Mouse (Mus musculus): ENCODE data around the gene Gtf2h4. TPM values are rescaled to one million over a fixed set of nuclear protein-coding genes. Genes with fewer than 3 reads are reported as not detected.

Gtf2h4 gene
- polyA plus RNA-seq, 1 experiment from 2014 or later: 31.1 TPM

GRCm38 (mm10) chr17:35639352-35639751 lies 34.2 kb downstream of the Gtf2h4 start:
- Histone ChIP-seq H3K4me2 (peak overlapping the region; percentile 50), H3K9ac (ENCODE audit: low read depth, low read length) (no peak overlapping the region), H3K27me3 (ENCODE audit: control insufficient read depth, insufficient read depth, low read length) (peaks cover 22% of the 10 kb centered on the region), H3K4me3 (ENCODE audit: low read depth, low read length) (no peak overlapping the region), H3K4me1 (ENCODE audit: control insufficient read depth, insufficient read depth, low read length) (peaks cover 10% of the 10 kb centered on the region; the same call in 1 of the 2 replicates), H3K27ac (ENCODE audit: low read depth, low read length) (no peak overlapping the region), H3K36me3 (ENCODE audit: control insufficient read depth, insufficient read depth, low read length) (no peaks in the 10 kb centered on the region), H3K9me3 (replicated peaks; ENCODE audit: control insufficient read depth, low read length) (no peaks in the 10 kb centered on the region)
- no peak for ATAC-seq (replicated peaks; ENCODE audit: insufficient number of reproducible peaks, low FRiP score, low TSS enrichment)
- WGBS (ENCODE audit: insufficient replicate concordance): 37% methylated on average over 6 of the region's 6 CpGs

- peaks cover 16% of the 10 kb centered on the region for H3K27me3 ChIP-seq (ENCODE audit: control insufficient read depth, insufficient read depth, low read length)
- H3K36me3 ChIP-seq (ENCODE audit: control insufficient read depth, insufficient read depth, low read length): no peaks in the 10 kb centered on the region
- H3K9me3 ChIP-seq (replicated peaks; ENCODE audit: control insufficient read depth, low read length): no peaks in the 10 kb centered on the region
- no peak overlapping the region for H3K9ac ChIP-seq (ENCODE audit: low read depth, low read length)
- H3K27ac ChIP-seq (ENCODE audit: low read depth, low read length): no peak overlapping the region
- H3K4me3 ChIP-seq (ENCODE audit: low read depth, low read length): no peak overlapping the region
- peaks cover 10% of the 10 kb centered on the region; the same call in 1 of the 2 replicates for H3K4me1 ChIP-seq (ENCODE audit: control insufficient read depth, insufficient read depth, low read length)
- 19% methylated on average over 14 of the region's 14 CpGs for WGBS (ENCODE audit: insufficient replicate concordance)
- peak overlapping the region; percentile 50 for H3K4me2 ChIP-seq
- ATAC-seq (replicated peaks; ENCODE audit: insufficient number of reproducible peaks, low FRiP score, low TSS enrichment): peak; percentile 77
Measured at GRCm38 (mm10) chr17:35638475-35639190, 34.9 kb downstream of the Gtf2h4 start.

- H3K4me1 ChIP-seq (ENCODE audit: control insufficient read depth, insufficient read depth, low read length): peaks cover 10% of the 10 kb centered on the region; the same call in 1 of the 2 replicates
- no peak overlapping the region for H3K4me2 ChIP-seq
- H3K9ac ChIP-seq (ENCODE audit: low read depth, low read length): no peak overlapping the region
- H3K27me3 ChIP-seq (ENCODE audit: control insufficient read depth, insufficient read depth, low read length): peaks cover 4% of the 10 kb centered on the region
- no peaks in the 10 kb centered on the region for H3K9me3 ChIP-seq (replicated peaks; ENCODE audit: control insufficient read depth, low read length)
- 32% methylated on average over 5 of the region's 5 CpGs for WGBS (ENCODE audit: insufficient replicate concordance)
- ATAC-seq (replicated peaks; ENCODE audit: insufficient number of reproducible peaks, low FRiP score, low TSS enrichment): no peak
- H3K4me3 ChIP-seq (ENCODE audit: low read depth, low read length): no peak overlapping the region
- H3K36me3 ChIP-seq (ENCODE audit: control insufficient read depth, insufficient read depth, low read length): no peaks in the 10 kb centered on the region
- H3K27ac ChIP-seq (ENCODE audit: low read depth, low read length): no peak overlapping the region
Measured at GRCm38 (mm10) chr17:35636363-35636762, 37.2 kb downstream of the Gtf2h4 start.

GRCm38 (mm10) chr17:35635699-35636111 lies 37.8 kb downstream of the Gtf2h4 start:
- Histone ChIP-seq H3K4me1 (ENCODE audit: control insufficient read depth, insufficient read depth, low read length) (peaks cover 10% of the 10 kb centered on the region; the same call in 1 of the 2 replicates), H3K9ac (ENCODE audit: low read depth, low read length) (0 out of 2 replicates have a peak overlapping the region, but pooled peaks have one; percentile 43), H3K36me3 (ENCODE audit: control insufficient read depth, insufficient read depth, low read length) (no peaks in the 10 kb centered on the region), H3K4me2 (peak overlapping the region; percentile 71), H3K27ac (ENCODE audit: low read depth, low read length) (0 out of 2 replicates have a peak overlapping the region, but pooled peaks have one; percentile 10), H3K4me3 (ENCODE audit: low read depth, low read length) (peak overlapping the region; percentile 37), H3K27me3 (ENCODE audit: control insufficient read depth, insufficient read depth, low read length) (peaks cover 3% of the 10 kb centered on the region), H3K9me3 (replicated peaks; ENCODE audit: control insufficient read depth, low read length) (no peaks in the 10 kb centered on the region)
- no peak for ATAC-seq (replicated peaks; ENCODE audit: insufficient number of reproducible peaks, low FRiP score, low TSS enrichment)
- 3% methylated on average over 15 of the region's 15 CpGs for WGBS (ENCODE audit: insufficient replicate concordance)

GRCm38 (mm10) chr17:35635202-35635601 lies 38.3 kb downstream of the Gtf2h4 start:
- H3K36me3 ChIP-seq (ENCODE audit: control insufficient read depth, insufficient read depth, low read length): no peaks in the 10 kb centered on the region
- H3K27me3 ChIP-seq (ENCODE audit: control insufficient read depth, insufficient read depth, low read length): peaks cover 3% of the 10 kb centered on the region
- H3K4me2 ChIP-seq: no peak overlapping the region
- no peak overlapping the region for H3K27ac ChIP-seq (ENCODE audit: low read depth, low read length)
- WGBS (ENCODE audit: insufficient replicate concordance): 75% methylated on average over 3 of the region's 3 CpGs
- H3K4me3 ChIP-seq (ENCODE audit: low read depth, low read length): no peak overlapping the region
- H3K9me3 ChIP-seq (replicated peaks; ENCODE audit: control insufficient read depth, low read length): no peaks in the 10 kb centered on the region
- no peak for ATAC-seq (replicated peaks; ENCODE audit: insufficient number of reproducible peaks, low FRiP score, low TSS enrichment)
- H3K4me1 ChIP-seq (ENCODE audit: control insufficient read depth, insufficient read depth, low read length): peaks cover 10% of the 10 kb centered on the region; the same call in 1 of the 2 replicates
- H3K9ac ChIP-seq (ENCODE audit: low read depth, low read length): no peak overlapping the region

- Histone ChIP-seq H3K36me3 (ENCODE audit: control insufficient read depth, insufficient read depth, low read length) (no peaks in the 10 kb centered on the region), H3K9me3 (replicated peaks; ENCODE audit: control insufficient read depth, low read length) (no peaks in the 10 kb centered on the region), H3K4me3 (ENCODE audit: low read depth, low read length) (no peak overlapping the region), H3K4me1 (ENCODE audit: control insufficient read depth, insufficient read depth, low read length) (peaks cover 4% of the 10 kb centered on the region; the same call in 1 of the 2 replicates), H3K27me3 (ENCODE audit: control insufficient read depth, insufficient read depth, low read length) (peaks cover 3% of the 10 kb centered on the region), H3K9ac (ENCODE audit: low read depth, low read length) (no peak overlapping the region), H3K4me2 (no peak overlapping the region), H3K27ac (ENCODE audit: low read depth, low read length) (no peak overlapping the region)
- ATAC-seq (replicated peaks; ENCODE audit: insufficient number of reproducible peaks, low FRiP score, low TSS enrichment): no peak
- 15% methylated on average over 1 of the region's 1 CpGs for WGBS (ENCODE audit: insufficient replicate concordance)
Measured at GRCm38 (mm10) chr17:35633992-35634391, 39.5 kb downstream of the Gtf2h4 start.

GRCm38 (mm10) chr17:35626537-35626936 lies 47.0 kb downstream of the Gtf2h4 start, which contains the start of gene Gm9573:
TSS of gene Gm9573 (minus strand) at chr17:35626637.
- H3K36me3 ChIP-seq (ENCODE audit: control insufficient read depth, insufficient read depth, low read length): no peaks in the 10 kb centered on the region
- H3K9ac ChIP-seq (ENCODE audit: low read depth, low read length): no peak within 1 kb of the TSS
- no peak within 1 kb of the TSS for H3K4me2 ChIP-seq
- ATAC-seq (replicated peaks; ENCODE audit: insufficient number of reproducible peaks, low FRiP score, low TSS enrichment): no peak
- H3K27me3 ChIP-seq (ENCODE audit: control insufficient read depth, insufficient read depth, low read length): no peaks in the 10 kb centered on the region
- H3K4me3 ChIP-seq (ENCODE audit: low read depth, low read length): no peak within 1 kb of the TSS
- no peaks in the 10 kb centered on the region for H3K4me1 ChIP-seq (ENCODE audit: control insufficient read depth, insufficient read depth, low read length)
- H3K27ac ChIP-seq (ENCODE audit: low read depth, low read length): no peak within 1 kb of the TSS
- H3K9me3 ChIP-seq (replicated peaks; ENCODE audit: control insufficient read depth, low read length): no peaks in the 10 kb centered on the region
- 69% methylated on average over 7 of the region's 7 CpGs for WGBS (ENCODE audit: insufficient replicate concordance)

Measured in heart, embryonic 11.5 days (tissue).